Mouse (Mus musculus): ENCODE data around the gene Myo3a. TPM values are rescaled to one million over a fixed set of nuclear protein-coding genes. Genes with fewer than 3 reads are reported as not detected.

Gene Myo3a
- total and polyA plus RNA-seq, 3 experiments: not detected

DNA sequence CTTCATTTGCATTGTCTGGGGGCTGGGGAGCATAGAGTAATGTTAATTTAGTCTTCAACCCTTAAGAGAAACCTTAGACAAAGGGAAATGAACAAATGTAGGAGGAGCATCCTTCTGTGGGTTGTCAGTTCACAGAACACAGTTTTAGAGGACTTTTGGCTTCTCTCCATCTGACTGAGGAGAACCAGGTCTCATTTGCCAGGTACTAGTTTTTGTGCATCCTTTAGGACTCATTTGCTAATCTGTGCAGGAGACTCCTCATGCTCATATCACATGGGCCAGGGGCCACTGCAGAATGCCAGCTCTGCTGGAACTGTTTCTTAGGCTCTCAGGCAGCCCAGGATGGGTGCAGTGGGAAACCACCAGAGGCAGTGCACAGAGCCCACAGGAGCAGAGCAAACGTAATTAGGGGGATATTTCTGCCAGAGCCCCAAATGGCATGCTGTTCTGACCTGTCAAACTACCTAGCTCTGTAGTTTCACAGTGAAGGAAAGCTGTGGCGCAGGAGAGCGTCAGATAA is 399.9 kb downstream of the Myo3a start:
- intact Hi-C loops (cut with DNase I): no loop called here
- DNase-seq: no peak
- H3K4me1 ChIP-seq (ENCODE audit: control insufficient read depth, insufficient read depth, low read length): peaks cover 2% of the 10 kb centered on the region
- peaks cover 15% of the 10 kb centered on the region for H3K27me3 ChIP-seq (ENCODE audit: control insufficient read depth, insufficient read depth, low read length)
- WGBS: 43% methylated on average over 3 of the region's 3 CpGs
- TF ChIP-seq CTCF (IDR thresholded peaks at IDR 0.05) (no peak), POLR2A (IDR thresholded peaks at IDR 0.05; ENCODE audit: insufficient read depth, low read depth, low read length) (no peak), EP300 (IDR thresholded peaks at IDR 0.05; ENCODE audit: insufficient read depth, low read depth, low read length) (no peak)
- no peaks in the 10 kb centered on the region for H3K36me3 ChIP-seq (ENCODE audit: control insufficient read depth, insufficient read depth, low read length)
- no peaks in the 10 kb centered on the region for H3K79me2 ChIP-seq (replicated peaks; ENCODE audit: control insufficient read depth, insufficient read depth, low read length)
- H3K9ac ChIP-seq (ENCODE audit: low read depth, low read length): no peak overlapping the region
- H3K27ac ChIP-seq: no peak overlapping the region
- no peak overlapping the region for H3K4me3 ChIP-seq

DNA sequence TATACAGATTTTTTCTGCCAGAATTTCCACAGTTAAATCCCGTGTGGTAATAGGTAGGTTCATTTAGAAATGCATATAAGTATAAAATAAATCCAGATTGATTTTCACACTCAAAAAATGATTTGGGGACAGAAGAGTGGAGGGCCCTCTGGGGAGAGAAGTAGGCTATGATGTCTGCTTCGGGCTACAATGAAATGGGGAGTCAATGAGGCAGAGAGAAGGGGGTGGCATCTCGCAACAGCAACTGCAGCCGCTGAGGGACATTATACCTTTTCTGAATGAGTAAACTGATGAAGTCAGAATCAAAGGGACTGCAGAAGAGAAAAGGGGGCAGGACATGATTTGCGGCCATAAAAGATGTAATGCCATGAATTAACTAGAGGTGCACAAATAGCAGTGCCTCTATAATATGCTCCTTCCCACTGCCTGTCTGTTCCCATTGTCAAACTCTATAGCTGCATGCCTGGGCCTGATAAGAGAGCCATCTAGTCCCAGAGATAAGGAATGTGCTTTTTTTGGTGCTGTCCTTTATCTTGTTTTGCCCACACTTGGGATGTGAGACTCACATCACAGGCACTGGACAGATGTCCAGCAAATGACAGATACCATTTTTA is 400.6 kb downstream of the Myo3a start:
- intact Hi-C loops (cut with DNase I): no loop called here

DNA sequence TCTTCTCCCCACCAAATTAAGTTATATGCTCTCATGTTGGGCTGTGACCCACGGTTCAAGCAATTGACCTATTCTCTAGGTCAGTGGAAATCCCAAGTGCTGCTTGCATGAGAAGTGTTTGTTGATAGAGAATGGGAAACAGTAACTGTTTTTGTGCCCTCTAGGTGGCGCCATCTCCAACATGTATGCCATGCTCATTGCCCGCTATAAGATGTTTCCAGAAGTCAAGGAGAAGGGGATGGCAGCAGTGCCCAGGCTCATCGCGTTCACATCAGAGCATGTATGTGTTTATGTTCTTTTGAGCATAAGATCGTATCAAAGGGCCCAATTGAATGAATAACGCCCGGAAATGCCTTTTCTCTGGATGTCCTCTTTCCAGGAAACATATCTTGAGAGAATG is 407.5 kb downstream of the Myo3a start:
- Histone ChIP-seq H3K79me2 (replicated peaks; ENCODE audit: control insufficient read depth, insufficient read depth, low read length) (no peaks in the 10 kb centered on the region), H3K4me1 (ENCODE audit: control insufficient read depth, insufficient read depth, low read length) (no peaks in the 10 kb centered on the region), H3K9ac (ENCODE audit: low read depth, low read length) (no peak overlapping the region), H3K36me3 (ENCODE audit: control insufficient read depth, insufficient read depth, low read length) (no peaks in the 10 kb centered on the region), H3K27me3 (ENCODE audit: control insufficient read depth, insufficient read depth, low read length) (no peaks in the 10 kb centered on the region), H3K4me3 (no peak overlapping the region), H3K27ac (no peak overlapping the region)
- 36% methylated on average over 8 of the region's 8 CpGs for WGBS
- no peak for TF ChIP-seq POLR2A (IDR thresholded peaks at IDR 0.05; ENCODE audit: insufficient read depth, low read depth, low read length)
- no peak for TF ChIP-seq EP300 (IDR thresholded peaks at IDR 0.05; ENCODE audit: insufficient read depth, low read depth, low read length)
- peak; percentile 63 for TF ChIP-seq CTCF (IDR thresholded peaks at IDR 0.05)
- no peak for DNase-seq
- intact Hi-C loops (cut with DNase I): loop anchor here (2.0 kb wide), 1 partner anchor 88 kb away; no protein-coding TSS in a partner anchor

More for the DNA sequence above, 400.6 kb downstream of the Myo3a start:
- DNase-seq: no peak
- Histone ChIP-seq H3K4me1 (ENCODE audit: control insufficient read depth, insufficient read depth, low read length) (no peaks in the 10 kb centered on the region), H3K36me3 (ENCODE audit: control insufficient read depth, insufficient read depth, low read length) (no peaks in the 10 kb centered on the region), H3K27me3 (ENCODE audit: control insufficient read depth, insufficient read depth, low read length) (peaks cover 11% of the 10 kb centered on the region), H3K79me2 (replicated peaks; ENCODE audit: control insufficient read depth, insufficient read depth, low read length) (no peaks in the 10 kb centered on the region), H3K4me3 (no peak overlapping the region), H3K27ac (no peak overlapping the region), H3K9ac (ENCODE audit: low read depth, low read length) (no peak overlapping the region)
- 28% methylated on average over 5 of the region's 5 CpGs for WGBS
- no peak for TF ChIP-seq POLR2A (IDR thresholded peaks at IDR 0.05; ENCODE audit: insufficient read depth, low read depth, low read length)
- TF ChIP-seq EP300 (IDR thresholded peaks at IDR 0.05; ENCODE audit: insufficient read depth, low read depth, low read length): no peak
- no peak for TF ChIP-seq CTCF (IDR thresholded peaks at IDR 0.05)

DNA sequence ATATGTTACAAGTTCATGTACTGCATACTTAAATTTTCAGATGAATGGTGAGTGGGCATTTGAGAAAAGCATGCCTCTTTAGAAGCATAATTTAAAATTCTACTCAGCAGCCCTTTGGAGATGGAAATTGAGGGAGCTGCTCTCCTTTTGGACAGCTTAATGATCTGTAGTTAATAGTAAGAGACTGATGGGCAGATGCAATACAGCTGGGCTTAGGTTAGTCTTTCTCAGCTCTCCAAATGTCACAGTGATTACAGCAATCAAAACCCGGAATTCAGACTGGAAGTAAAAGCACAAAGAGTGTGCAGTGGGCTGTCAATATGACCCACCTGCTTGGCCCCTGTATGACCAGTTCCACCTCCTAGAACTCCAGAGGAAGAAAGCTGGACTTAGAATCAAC is 418.8 kb downstream of the Myo3a start:
- WGBS: 65% methylated on average over 1 of the region's 1 CpGs
- intact Hi-C loops (cut with DNase I): no loop called here

DNA sequence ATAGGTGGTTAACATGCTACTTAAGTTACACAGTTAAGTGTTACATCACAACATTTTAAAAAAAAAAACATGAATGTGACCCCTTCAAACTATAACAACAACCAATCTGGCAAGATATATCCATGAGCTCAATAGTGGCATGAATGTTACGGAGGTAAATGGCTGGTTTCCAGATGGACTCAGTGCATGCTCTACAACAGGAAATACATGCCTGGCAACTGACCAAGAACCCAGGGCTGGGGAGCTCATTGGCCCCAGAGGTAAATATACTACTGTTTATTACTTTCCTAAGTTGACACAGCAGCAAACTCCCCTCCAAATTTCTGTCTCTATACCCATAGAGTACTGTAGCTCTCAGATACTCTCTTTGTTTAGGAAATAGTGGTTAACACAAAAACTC is 421.1 kb downstream of the Myo3a start:
- intact Hi-C loops (cut with DNase I): no loop called here
- Histone ChIP-seq H3K4me1 (ENCODE audit: control insufficient read depth, insufficient read depth, low read length) (no peaks in the 10 kb centered on the region), H3K79me2 (replicated peaks; ENCODE audit: control insufficient read depth, insufficient read depth, low read length) (no peaks in the 10 kb centered on the region), H3K4me3 (no peak overlapping the region), H3K27ac (no peak overlapping the region), H3K36me3 (ENCODE audit: control insufficient read depth, insufficient read depth, low read length) (no peaks in the 10 kb centered on the region), H3K27me3 (ENCODE audit: control insufficient read depth, insufficient read depth, low read length) (no peaks in the 10 kb centered on the region; the same call in 1 of the 2 replicates), H3K9ac (ENCODE audit: low read depth, low read length) (no peak overlapping the region)
- DNase-seq: no peak
- TF ChIP-seq CTCF (IDR thresholded peaks at IDR 0.05) (no peak), EP300 (IDR thresholded peaks at IDR 0.05; ENCODE audit: insufficient read depth, low read depth, low read length) (no peak), POLR2A (IDR thresholded peaks at IDR 0.05; ENCODE audit: insufficient read depth, low read depth, low read length) (no peak)
- WGBS: 26% methylated on average over 1 of the region's 1 CpGs

More for the DNA sequence above, 418.8 kb downstream of the Myo3a start:
- no peaks in the 10 kb centered on the region for H3K36me3 ChIP-seq (ENCODE audit: control insufficient read depth, insufficient read depth, low read length)
- H3K4me1 ChIP-seq (ENCODE audit: control insufficient read depth, insufficient read depth, low read length): no peaks in the 10 kb centered on the region
- no peak for TF ChIP-seq CTCF (IDR thresholded peaks at IDR 0.05)
- TF ChIP-seq POLR2A (IDR thresholded peaks at IDR 0.05; ENCODE audit: insufficient read depth, low read depth, low read length): no peak
- no peak for TF ChIP-seq EP300 (IDR thresholded peaks at IDR 0.05; ENCODE audit: insufficient read depth, low read depth, low read length)
- no peak for DNase-seq
- H3K79me2 ChIP-seq (replicated peaks; ENCODE audit: control insufficient read depth, insufficient read depth, low read length): no peaks in the 10 kb centered on the region
- no peak overlapping the region for H3K27ac ChIP-seq
- no peaks in the 10 kb centered on the region; the same call in 1 of the 2 replicates for H3K27me3 ChIP-seq (ENCODE audit: control insufficient read depth, insufficient read depth, low read length)
- no peak overlapping the region for H3K4me3 ChIP-seq
- H3K9ac ChIP-seq (ENCODE audit: low read depth, low read length): no peak overlapping the region

DNA sequence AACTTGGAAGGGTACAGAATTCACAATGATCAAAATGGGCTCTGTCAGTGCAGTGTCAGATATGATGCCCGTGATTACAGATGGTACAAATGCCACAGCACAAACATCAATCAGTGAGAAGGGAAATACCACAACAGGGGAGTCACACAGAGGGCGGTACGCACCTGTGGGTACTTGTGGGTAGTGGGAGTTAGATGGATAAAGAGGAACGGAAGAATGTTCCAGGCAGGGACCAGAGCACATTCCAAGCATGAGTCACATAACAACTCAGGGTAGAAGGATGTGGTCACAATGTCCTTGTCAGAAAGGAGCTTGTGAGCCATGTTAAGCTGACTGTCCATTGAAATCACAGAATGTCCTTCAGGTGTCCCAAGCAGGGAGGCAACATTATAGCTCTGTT is 424.5 kb downstream of the Myo3a start:
- no peak for DNase-seq
- TF ChIP-seq EP300 (IDR thresholded peaks at IDR 0.05; ENCODE audit: insufficient read depth, low read depth, low read length): no peak
- TF ChIP-seq POLR2A (IDR thresholded peaks at IDR 0.05; ENCODE audit: insufficient read depth, low read depth, low read length): no peak
- TF ChIP-seq CTCF (IDR thresholded peaks at IDR 0.05): no peak
- no peak overlapping the region for H3K4me3 ChIP-seq
- no peak overlapping the region for H3K27ac ChIP-seq
- intact Hi-C loops (cut with DNase I): no loop called here
- H3K79me2 ChIP-seq (replicated peaks; ENCODE audit: control insufficient read depth, insufficient read depth, low read length): no peaks in the 10 kb centered on the region
- no peak overlapping the region for H3K9ac ChIP-seq (ENCODE audit: low read depth, low read length)
- H3K4me1 ChIP-seq (ENCODE audit: control insufficient read depth, insufficient read depth, low read length): no peaks in the 10 kb centered on the region
- H3K36me3 ChIP-seq (ENCODE audit: control insufficient read depth, insufficient read depth, low read length): no peaks in the 10 kb centered on the region
- H3K27me3 ChIP-seq (ENCODE audit: control insufficient read depth, insufficient read depth, low read length): no peaks in the 10 kb centered on the region
- WGBS: 59% methylated on average over 4 of the region's 4 CpGs

Measured in heart, adult 2 months (tissue).